Mouse (Mus musculus) forebrain, embryonic 15.5 days (tissue): ENCODE measurements around the gene Siglece. TPM values are rescaled to one million over a fixed set of nuclear protein-coding genes. Genes with fewer than 3 reads are reported as not detected.

Source experiments
- ATAC-seq: fragments of 200-750 bp; cut with Nextera tagmentation; replicated peaks from 2 replicates; pipeline ENCODE4 v1.8.0; 2017; ENCODE audit warnings: mild to moderate bottlenecking, moderate TSS enrichment, moderate library complexity
- H3K27ac ChIP-seq: fragments of 300-500 bp; sonication (generic); replicated peaks from 2 replicates; pipeline ENCODE4 v1.5.1; 2015; ENCODE audit warnings: mild to moderate bottlenecking, inconsistent platforms
- H3K27me3 ChIP-seq: fragments of 300-500 bp; sonication (generic); 2 replicates; pipeline ENCODE4 v1.6.1; 2015; ENCODE audit warnings: inconsistent platforms
- H3K36me3 ChIP-seq: fragments of 300-500 bp; sonication (generic); 2 replicates; pipeline ENCODE4 v1.6.1; 2015; ENCODE audit warnings: mild to moderate bottlenecking, inconsistent platforms
- H3K4me1 ChIP-seq: fragments of 300-500 bp; sonication (generic); 2 replicates; pipeline ENCODE4 v1.6.1; 2015; ENCODE audit warnings: inconsistent platforms
- H3K4me2 ChIP-seq: fragments of 300-500 bp; sonication (generic); replicated peaks from 2 replicates; pipeline ENCODE4 v1.6.1; 2015; ENCODE audit warnings: mild to moderate bottlenecking, inconsistent platforms
- H3K4me3 ChIP-seq: fragments of 300-500 bp; sonication (generic); 2 replicates; pipeline ENCODE4 v1.5.1; 2015; ENCODE audit warnings: mild to moderate bottlenecking, inconsistent platforms
- H3K9ac ChIP-seq: fragments of 300-500 bp; sonication (generic); replicated peaks from 2 replicates; pipeline ENCODE4 v1.6.1; 2015; ENCODE audit warnings: mild to moderate bottlenecking, inconsistent platforms
- H3K9me3 ChIP-seq: fragments of 300-500 bp; sonication (generic); 2 replicates; pipeline ENCODE4 v1.6.1; 2016; ENCODE audit warnings: inconsistent platforms
- WGBS: fragments of 180-500 bp; shearing (Covaris S2); methylation state at CpG from one replicate; pipeline ENCODE4 v1.1.7; 2015; ENCODE audit warnings: mixed read lengths; 5-methylcytosine and 5-hydroxymethylcytosine counted together
- polyA plus RNA-seq: library from polyadenylated mRNA; unstranded; fragments of >200 nt; fragmentation: Nextera tagmentation; extraction: Ambion mirVana; gene quantifications from 2 replicates; pipeline ENCODE4 v1.2.1, GENCODE M21; 2015

Siglece gene
- polyA plus RNA-seq, 1 experiment from 2014 or later, result 0.18 TPM

DNA sequence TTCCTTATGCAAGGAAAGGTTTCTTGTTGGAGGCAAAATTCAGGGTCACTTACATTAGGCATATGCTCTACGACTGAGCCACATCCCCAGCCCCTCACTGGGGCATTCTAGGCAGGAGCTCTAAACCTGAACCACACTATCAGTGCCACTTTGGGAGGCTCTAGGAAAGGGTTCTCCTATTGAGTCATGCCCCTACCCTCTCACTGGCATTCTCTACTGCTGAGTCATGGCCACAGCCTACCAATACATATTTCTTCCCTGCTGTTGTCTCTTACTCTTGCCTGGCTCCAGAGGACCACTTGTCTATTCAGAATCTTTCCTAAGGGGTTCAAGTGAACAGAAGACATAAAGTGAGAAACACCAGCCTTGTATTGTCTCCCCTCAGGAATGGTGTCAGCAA, 2.8 kb upstream of the Siglece start:
- no peaks in the 10 kb centered on the region for H3K36me3 ChIP-seq
- no peak overlapping the region for H3K4me2 ChIP-seq
- no peaks in the 10 kb centered on the region for H3K27me3 ChIP-seq
- H3K4me3 ChIP-seq, result no peak overlapping the region
- no peak overlapping the region for H3K27ac ChIP-seq
- no peaks in the 10 kb centered on the region for H3K9me3 ChIP-seq
- H3K9ac ChIP-seq, result no peak overlapping the region
- no peaks in the 10 kb centered on the region for H3K4me1 ChIP-seq
- no peak for ATAC-seq
- WGBS, result 96% methylated on average over 1 of the region's 1 CpGs

DNA sequence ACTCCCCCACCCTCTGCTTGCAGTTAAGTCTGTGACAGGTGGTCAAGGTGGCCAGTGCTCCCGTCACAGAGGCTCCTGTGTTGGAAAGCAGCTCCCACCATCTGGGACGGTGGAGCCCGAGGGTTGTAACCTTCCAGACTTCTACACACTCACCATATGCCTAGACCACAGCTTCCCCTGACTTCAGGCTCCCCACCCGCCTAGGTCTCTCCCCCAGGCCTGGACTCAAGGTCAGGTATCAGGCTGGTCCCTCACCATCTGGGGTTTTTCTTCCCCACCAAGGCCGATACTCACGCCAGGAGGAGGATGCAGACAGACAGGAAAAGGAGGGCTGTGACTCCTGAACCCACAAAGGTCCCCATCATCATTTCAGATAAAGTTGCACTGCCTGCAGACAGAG, 3.7 kb downstream of the Siglece start:
- Histone ChIP-seq H3K36me3 (no peaks in the 10 kb centered on the region), H3K9ac (no peak overlapping the region), H3K9me3 (no peaks in the 10 kb centered on the region), H3K27me3 (no peaks in the 10 kb centered on the region), H3K4me2 (no peak overlapping the region), H3K27ac (no peak overlapping the region), H3K4me1 (no peaks in the 10 kb centered on the region), H3K4me3 (no peak overlapping the region)
- no peak for ATAC-seq
- 80% methylated on average over 6 of the region's 6 CpGs for WGBS

DNA sequence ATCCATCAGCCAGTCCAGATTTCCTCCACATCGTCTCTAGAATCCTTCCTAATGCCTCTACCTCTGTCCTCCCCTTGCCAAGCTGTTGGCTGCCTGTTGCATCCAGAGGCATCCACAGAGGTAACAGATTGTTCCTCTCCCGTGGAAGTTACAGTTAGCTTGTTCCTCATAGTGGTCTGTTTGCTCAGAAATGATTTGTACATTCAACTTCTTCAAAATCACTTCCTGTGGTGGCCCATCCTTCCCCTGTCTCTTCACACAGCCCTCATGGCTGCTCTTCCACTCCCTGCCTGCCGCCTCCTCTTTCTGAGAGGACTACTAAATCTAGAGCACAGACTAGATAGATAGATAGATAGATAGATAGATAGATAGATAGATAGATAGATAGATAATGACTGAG, 5.4 kb downstream of the Siglece start:
- no peak overlapping the region for H3K4me3 ChIP-seq
- H3K36me3 ChIP-seq, result no peaks in the 10 kb centered on the region
- H3K27ac ChIP-seq, result no peak overlapping the region
- 84% methylated on average over 3 of the region's 3 CpGs for WGBS
- ATAC-seq, result no peak
- no peaks in the 10 kb centered on the region for H3K27me3 ChIP-seq
- H3K9me3 ChIP-seq, result no peaks in the 10 kb centered on the region
- no peak overlapping the region for H3K4me2 ChIP-seq
- H3K4me1 ChIP-seq, result no peaks in the 10 kb centered on the region
- H3K9ac ChIP-seq, result no peak overlapping the region

DNA sequence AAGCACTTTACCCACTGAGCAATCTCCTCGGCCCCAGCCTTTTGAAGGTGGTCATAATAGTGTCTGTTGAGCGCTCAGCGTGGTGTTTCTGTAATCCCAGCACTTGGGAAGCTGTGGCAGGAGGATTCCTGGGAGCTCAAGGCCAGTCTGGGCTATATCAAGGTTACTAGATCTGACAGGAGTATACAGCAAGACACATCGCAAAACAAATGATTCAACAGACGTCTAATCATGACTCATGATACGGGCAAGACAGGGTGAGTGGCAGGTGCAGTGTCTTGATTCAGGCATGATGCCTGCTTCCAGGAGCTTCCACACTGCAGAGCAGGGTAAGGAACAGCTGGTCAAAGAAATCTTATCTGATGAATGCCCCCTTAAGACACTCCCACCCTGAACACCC, 7.3 kb downstream of the Siglece start:
- no peak for ATAC-seq
- H3K27ac ChIP-seq, result no peak overlapping the region
- H3K9ac ChIP-seq, result no peak overlapping the region
- WGBS, result 88% methylated on average over 6 of the region's 6 CpGs
- no peak overlapping the region for H3K4me3 ChIP-seq
- H3K27me3 ChIP-seq, result no peaks in the 10 kb centered on the region
- no peak overlapping the region for H3K4me2 ChIP-seq
- no peaks in the 10 kb centered on the region for H3K9me3 ChIP-seq
- no peaks in the 10 kb centered on the region for H3K36me3 ChIP-seq
- no peaks in the 10 kb centered on the region for H3K4me1 ChIP-seq

DNA sequence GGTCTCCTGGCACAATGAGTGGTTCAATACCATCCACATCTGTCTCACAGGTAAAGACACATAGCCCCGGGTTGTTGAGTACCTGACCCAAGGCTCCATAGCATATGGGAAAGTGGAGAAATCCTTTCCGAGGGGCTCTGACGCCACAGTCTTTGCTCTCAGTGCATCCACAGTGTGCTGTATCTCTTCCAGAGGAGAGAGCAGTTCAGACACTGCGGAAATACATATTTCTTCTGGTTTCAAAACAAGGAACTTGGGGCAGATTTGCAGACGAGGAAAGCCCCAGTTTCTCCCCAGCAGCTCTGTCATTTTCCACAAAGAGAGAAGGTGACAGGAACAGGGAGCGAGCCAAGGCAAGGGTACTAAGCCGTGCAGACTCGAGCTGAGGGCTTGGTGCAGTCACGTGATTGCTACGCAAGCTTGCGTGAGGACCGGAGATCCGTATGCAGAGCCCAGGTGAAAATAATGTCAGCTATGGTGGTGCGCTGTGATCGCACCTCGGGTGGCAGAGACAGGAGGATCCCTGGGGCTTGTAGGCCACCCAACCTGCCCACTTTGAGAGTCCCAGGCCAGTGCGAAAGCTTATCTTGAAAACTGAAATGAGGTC, 16.8 kb downstream of the Siglece start:
- ATAC-seq, result no peak
- WGBS, result 87% methylated on average over 17 of the region's 17 CpGs
- no peaks in the 10 kb centered on the region for H3K27me3 ChIP-seq

DNA sequence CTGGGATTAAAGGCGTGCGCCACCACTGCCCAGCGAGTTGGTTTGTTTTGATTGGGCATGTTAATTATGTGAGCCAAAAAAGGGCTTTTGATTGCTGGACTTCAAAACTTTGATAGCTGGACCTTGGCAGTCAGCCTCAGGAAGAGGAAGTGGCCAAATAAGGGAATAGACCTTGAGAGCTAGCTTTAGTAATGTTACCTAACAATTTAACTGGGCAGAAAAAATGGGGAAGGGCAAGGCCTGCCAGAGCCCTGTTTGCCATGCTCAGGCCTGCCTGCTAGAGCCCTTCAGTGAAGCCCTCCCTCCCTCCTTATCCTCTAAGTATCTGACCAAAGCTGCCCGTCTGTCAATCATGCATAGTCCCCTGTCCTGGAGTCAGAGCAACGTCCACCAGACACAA, 17.4 kb downstream of the Siglece start:
- WGBS, result 84% methylated on average over 5 of the region's 5 CpGs
- Histone ChIP-seq H3K4me1 (no peaks in the 10 kb centered on the region), H3K36me3 (no peaks in the 10 kb centered on the region), H3K27me3 (no peaks in the 10 kb centered on the region), H3K4me3 (no peak overlapping the region), H3K9ac (no peak overlapping the region), H3K9me3 (no peaks in the 10 kb centered on the region), H3K4me2 (no peak overlapping the region), H3K27ac (no peak overlapping the region)
- no peak for ATAC-seq

More for the DNA sequence above, 16.8 kb downstream of the Siglece start:
- Histone ChIP-seq H3K9ac (no peak overlapping the region), H3K27ac (no peak overlapping the region), H3K9me3 (no peaks in the 10 kb centered on the region), H3K4me3 (no peak overlapping the region), H3K36me3 (no peaks in the 10 kb centered on the region), H3K4me2 (no peak overlapping the region), H3K4me1 (no peaks in the 10 kb centered on the region)

DNA sequence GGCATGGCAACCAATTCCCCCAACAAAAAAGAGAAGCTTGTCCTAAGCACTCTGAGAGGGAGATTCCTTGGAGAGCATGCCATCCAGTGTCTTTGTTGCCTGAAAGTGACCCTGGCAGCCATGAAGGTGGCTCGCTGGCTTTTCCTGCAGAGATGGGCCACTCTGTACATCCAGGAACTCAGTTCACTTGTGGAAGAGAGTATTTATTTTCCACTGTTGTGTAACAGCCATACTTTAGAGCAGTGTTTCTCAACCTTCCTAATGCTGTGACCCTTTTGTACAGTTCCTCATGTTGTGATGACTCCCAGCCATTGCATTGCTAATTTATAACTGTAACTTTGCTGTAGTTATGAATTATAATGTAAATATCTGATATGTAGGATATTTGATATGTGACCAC, 22.8 kb downstream of the Siglece start:
- Histone ChIP-seq H3K4me3 (no peak overlapping the region), H3K27ac (no peak overlapping the region), H3K9me3 (no peaks in the 10 kb centered on the region), H3K4me2 (no peak overlapping the region), H3K9ac (no peak overlapping the region), H3K27me3 (no peaks in the 10 kb centered on the region), H3K4me1 (no peaks in the 10 kb centered on the region), H3K36me3 (no peaks in the 10 kb centered on the region)
- WGBS, result 79% methylated on average over 1 of the region's 1 CpGs
- no peak for ATAC-seq

DNA sequence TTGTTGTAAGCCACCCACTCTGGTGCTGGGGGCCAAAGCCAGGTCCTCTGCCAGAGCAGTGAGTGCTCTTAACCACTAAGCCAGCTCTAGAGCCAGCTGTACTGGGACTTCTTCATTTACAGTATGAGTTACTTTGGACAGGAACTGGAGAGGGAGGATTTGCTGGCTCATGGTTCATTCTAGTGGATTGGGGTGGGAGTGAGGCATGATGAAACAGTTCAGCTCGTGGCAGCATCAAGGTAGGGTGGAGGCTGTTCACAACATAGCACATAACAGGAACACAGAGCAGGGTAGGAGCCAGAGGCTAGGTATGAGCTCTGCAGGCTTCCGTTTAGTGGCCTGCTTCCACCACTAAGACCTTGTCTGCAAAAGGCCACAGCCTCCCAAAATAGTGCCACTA, 23.8 kb downstream of the Siglece start:
- Histone ChIP-seq H3K9ac (no peak overlapping the region), H3K4me3 (no peak overlapping the region), H3K27ac (no peak overlapping the region), H3K36me3 (no peaks in the 10 kb centered on the region), H3K4me2 (no peak overlapping the region), H3K4me1 (no peaks in the 10 kb centered on the region), H3K27me3 (no peaks in the 10 kb centered on the region), H3K9me3 (no peaks in the 10 kb centered on the region)
- 68% methylated on average over 2 of the region's 2 CpGs for WGBS
- no peak for ATAC-seq

DNA sequence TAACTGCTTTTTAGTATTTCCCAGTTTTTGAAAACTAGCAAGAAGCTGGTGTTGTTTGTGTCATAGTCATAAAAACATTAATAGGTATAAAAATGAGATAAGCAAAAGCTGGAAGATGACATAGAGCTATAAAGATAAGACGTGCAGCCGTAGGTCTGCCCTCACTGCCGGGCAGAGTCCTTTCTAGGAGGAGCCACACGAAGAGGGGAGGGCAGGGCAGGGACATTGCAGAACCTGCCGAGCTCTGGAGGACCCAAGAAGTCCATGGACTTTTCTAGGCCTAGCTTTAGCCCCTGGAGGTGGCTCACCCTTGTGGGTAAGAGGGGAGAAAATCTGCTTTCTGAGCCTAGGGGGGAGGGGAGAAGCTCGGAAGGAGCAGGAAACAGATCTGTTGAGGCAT, 25.5 kb downstream of the Siglece start, which contains the start of gene Ceacam18:
Gene Ceacam18 (plus strand): TSS at position 208 of the 400 bp plus-strand sequence.
- WGBS, result 76% methylated on average over 6 of the region's 6 CpGs
- ATAC-seq, result no peak
- no peak within 1 kb of the TSS for H3K4me2 ChIP-seq
- no peaks in the 10 kb centered on the region for H3K36me3 ChIP-seq
- no peak within 1 kb of the TSS for H3K4me3 ChIP-seq
- no peaks in the 10 kb centered on the region for H3K9me3 ChIP-seq
- H3K27ac ChIP-seq, result no peak within 1 kb of the TSS
- H3K9ac ChIP-seq, result no peak within 1 kb of the TSS
- no peaks in the 10 kb centered on the region for H3K4me1 ChIP-seq
- no peaks in the 10 kb centered on the region for H3K27me3 ChIP-seq

DNA sequence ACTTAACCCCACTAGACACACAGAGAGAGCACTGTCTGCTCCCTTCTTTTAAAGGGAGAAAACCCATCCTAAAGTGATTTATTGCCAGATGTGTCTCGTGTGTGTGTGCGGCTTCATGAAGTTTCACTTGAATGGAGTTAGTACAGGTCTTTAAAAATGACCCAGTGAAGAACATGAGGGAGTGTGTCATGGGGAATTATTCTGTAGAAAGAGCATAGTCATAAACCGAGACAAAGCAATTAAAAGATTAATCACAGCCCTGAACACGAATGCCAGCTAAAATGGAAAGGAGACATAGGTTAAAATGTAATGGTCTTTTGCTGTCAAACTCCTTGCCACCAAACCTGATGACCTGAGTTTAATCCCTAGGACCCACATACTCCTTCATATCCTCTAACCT, 26.0 kb downstream of the Siglece start:
- H3K9ac ChIP-seq, result no peak overlapping the region
- no peaks in the 10 kb centered on the region for H3K36me3 ChIP-seq
- no peak overlapping the region for H3K4me3 ChIP-seq
- H3K4me1 ChIP-seq, result no peaks in the 10 kb centered on the region
- 75% methylated on average over 4 of the region's 4 CpGs for WGBS
- no peak overlapping the region for H3K4me2 ChIP-seq
- no peak for ATAC-seq
- H3K9me3 ChIP-seq, result no peaks in the 10 kb centered on the region
- no peaks in the 10 kb centered on the region for H3K27me3 ChIP-seq
- no peak overlapping the region for H3K27ac ChIP-seq

DNA sequence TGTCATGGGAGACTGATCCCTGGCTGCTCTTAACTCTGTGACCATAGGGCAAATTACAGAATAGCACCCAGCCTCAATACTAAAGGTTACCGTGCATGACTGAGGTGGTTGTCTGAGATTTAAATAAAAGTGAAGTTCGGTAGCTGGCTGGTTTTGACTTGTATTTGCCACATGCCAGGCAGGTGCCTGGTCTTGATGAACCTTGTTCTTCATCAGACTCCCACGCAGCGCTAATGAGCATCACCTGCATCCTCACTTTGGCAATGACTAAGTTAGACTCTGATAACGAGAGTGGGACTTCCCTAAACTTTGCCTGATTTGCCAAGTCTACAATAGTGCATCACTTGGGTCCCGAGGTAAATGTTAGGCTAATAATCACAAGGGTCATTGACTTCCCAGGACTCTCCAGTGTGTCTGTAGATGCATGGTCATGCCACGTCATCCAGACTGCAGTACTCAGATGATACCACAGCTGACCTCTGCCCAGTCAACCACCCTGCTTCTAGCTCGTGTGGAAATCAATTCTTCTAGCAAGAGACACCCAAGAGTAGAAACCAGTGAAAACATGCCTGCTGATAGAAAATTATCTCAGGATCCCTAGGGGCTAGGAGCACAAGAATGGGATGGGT, 34.1 kb downstream of the Siglece start:
- H3K9ac ChIP-seq, result no peak overlapping the region
- H3K36me3 ChIP-seq, result no peaks in the 10 kb centered on the region
- no peaks in the 10 kb centered on the region for H3K9me3 ChIP-seq
- H3K27me3 ChIP-seq, result no peaks in the 10 kb centered on the region
- no peak for ATAC-seq
- no peak overlapping the region for H3K4me3 ChIP-seq
- H3K27ac ChIP-seq, result no peak overlapping the region
- H3K4me2 ChIP-seq, result no peak overlapping the region
- no peaks in the 10 kb centered on the region for H3K4me1 ChIP-seq
- WGBS, result 81% methylated on average over 8 of the region's 8 CpGs

DNA sequence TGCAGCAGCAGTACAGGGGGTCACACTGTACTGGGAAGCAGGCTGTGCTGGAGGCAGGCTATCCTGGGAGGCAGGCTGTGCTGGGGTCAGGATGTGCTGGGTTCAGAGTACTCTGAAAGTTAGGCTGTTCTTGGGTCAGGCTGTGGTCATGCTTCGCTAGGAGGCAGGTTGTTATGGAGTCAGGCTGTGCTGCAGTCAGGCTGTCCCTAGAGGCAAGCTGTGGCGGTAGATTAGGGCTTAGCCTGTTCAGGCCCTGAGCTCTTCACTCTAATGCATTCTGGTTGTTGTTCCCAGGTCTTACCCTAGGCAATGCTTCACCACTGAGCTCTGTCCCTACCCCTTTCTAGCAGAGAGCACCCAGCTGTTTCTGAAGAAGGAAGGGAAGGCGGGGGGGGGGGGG, 34.9 kb downstream of the Siglece start:
- H3K4me2 ChIP-seq, result no peak overlapping the region
- no peaks in the 10 kb centered on the region for H3K9me3 ChIP-seq
- H3K4me1 ChIP-seq, result no peaks in the 10 kb centered on the region
- H3K4me3 ChIP-seq, result no peak overlapping the region
- H3K9ac ChIP-seq, result no peak overlapping the region
- H3K36me3 ChIP-seq, result no peaks in the 10 kb centered on the region
- no peak for ATAC-seq
- WGBS, result 74% methylated on average over 2 of the region's 3 CpGs
- H3K27ac ChIP-seq, result no peak overlapping the region
- no peaks in the 10 kb centered on the region for H3K27me3 ChIP-seq

DNA sequence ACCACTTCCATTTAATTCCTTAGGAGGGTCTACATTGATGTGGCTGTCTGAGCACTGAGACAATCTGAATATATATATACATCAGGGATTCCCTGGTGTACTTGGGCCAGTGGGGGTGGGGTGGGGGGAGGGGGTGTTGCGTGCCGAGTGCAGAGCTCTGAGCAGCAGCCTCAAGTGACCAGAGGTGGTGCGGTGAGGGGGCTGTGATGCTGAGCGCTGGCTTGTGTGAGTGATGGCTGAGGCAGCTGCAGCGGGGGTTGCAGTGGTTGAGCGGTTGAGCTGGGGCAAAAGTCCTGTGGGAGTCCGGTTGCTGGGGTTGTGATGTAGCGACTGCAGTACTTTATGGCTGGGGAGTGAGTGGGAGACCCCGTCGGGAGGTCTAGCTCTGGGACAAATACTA, 36.1 kb downstream of the Siglece start:
- Histone ChIP-seq H3K27me3 (no peaks in the 10 kb centered on the region), H3K27ac (no peak overlapping the region), H3K9me3 (no peaks in the 10 kb centered on the region), H3K4me1 (no peaks in the 10 kb centered on the region), H3K36me3 (no peaks in the 10 kb centered on the region), H3K4me3 (no peak overlapping the region), H3K9ac (no peak overlapping the region), H3K4me2 (no peak overlapping the region)
- ATAC-seq, result no peak
- 18% methylated on average over 10 of the region's 10 CpGs for WGBS
